Mouse (Mus musculus): ENCODE data around the gene Lima1. TPM values are rescaled to one million over a fixed set of nuclear protein-coding genes. Genes with fewer than 3 reads are reported as not detected.

Gene Lima1
- total RNA-seq, 1 experiment from 2014 or later: 2.2 TPM

DNA sequence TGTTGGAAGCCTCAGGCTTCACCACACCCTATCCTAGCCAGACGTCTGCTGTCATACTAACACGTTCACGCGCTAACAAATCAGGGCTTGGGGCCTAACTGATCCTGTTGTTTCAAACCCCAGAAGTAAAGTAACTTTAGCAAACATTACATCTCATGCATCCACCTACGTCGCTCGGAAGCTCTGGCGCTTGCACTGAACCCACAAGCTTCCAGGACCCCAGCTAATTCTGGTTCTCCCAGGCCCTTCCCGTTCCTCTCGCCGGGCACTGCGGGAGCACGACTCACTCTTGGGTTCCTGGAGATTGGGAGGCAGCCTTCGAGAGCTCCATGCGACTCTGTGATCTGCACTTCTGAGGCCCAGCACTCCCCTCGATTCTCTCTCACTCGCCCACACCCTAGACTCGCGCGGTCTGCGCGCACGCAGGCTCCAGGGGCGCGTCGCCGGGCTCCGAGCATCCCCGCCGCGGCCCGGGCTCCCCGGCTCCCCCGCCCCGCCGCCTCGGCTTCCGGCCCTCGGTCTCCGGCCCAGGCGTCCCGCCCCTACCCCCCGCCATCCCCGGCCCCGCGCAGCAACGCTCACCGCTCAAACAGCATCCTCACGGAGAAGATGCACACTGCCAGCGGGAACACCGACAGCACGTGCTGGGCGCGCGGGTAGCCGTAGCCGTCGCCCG is 103.5 kb downstream of the Lima1 start:
- ATAC-seq (replicated peaks; ENCODE audit: low read depth, poor library complexity, severe bottlenecking): peak; percentile 16; the same call in 1 of the 2 replicates

- no peak for ATAC-seq (replicated peaks; ENCODE audit: low read depth, poor library complexity, severe bottlenecking)
Observed at GRCm38 (mm10) chr15:99771004-99771500, 104.2 kb downstream of the Lima1 start.

DNA sequence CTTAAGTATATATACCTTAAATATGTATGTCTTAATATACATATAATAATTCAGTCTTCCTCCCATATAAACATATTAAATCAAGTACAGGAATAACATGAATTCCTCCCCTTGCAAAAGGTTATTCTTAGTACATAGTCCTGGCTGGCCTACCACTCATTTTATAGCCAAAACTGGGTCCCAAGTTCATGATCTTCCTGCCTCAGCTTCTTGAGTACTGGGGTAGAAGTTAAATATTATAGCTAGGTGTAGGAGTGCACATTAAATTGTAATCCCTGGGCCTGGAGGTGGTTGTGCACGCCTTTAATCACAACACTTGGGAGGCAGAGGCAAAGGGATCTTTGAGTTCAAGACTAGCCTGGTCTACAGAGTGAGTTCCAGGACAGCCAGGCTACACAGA is 106.5 kb downstream of the Lima1 start:
- no peak for ATAC-seq (replicated peaks; ENCODE audit: low read depth, poor library complexity, severe bottlenecking)

DNA sequence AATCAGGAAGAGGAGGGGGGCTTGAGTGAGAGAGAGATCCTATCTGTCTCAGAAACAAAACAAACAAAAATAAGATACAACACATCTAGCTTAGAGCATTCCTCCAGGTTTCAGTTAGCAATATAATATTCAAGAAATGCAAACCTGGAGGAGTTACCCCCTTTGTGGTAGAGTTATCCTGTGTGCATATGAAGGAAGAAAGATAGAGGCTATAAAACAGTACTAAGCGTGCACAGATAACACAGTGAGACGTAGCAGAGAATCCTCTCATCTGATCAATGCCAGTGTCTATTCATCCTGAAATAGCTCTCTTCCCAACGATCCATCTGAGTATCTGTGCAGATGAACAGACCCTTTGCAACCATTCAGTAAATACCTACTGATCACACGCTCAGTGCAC is 107.8 kb downstream of the Lima1 start:
- no peak for ATAC-seq (replicated peaks; ENCODE audit: low read depth, poor library complexity, severe bottlenecking)

DNA sequence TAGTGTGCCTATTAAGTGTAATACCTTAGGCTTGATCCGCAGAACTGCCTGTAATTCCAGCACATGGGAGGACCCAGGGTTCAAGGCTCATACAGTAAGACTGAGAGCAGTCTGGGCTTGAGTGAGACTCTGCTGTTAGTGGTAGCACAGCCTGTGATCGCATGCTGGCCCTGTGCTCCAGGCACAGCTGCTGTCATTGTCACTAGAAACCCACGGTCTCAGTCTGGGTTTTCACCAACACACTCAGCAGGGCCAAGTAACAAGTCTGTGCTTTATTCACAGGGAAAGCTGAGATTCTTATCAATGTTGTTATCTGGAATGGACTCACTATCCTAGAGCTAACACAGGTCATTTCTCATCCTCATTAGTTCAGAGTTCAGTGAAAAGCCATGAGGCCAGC is 121.1 kb downstream of the Lima1 start:
- no peak for ATAC-seq (replicated peaks; ENCODE audit: low read depth, poor library complexity, severe bottlenecking)

- ATAC-seq (replicated peaks; ENCODE audit: low read depth, poor library complexity, severe bottlenecking): no peak
Observed at GRCm38 (mm10) chr15:99740229-99740628, 135.0 kb downstream of the Lima1 start.

DNA sequence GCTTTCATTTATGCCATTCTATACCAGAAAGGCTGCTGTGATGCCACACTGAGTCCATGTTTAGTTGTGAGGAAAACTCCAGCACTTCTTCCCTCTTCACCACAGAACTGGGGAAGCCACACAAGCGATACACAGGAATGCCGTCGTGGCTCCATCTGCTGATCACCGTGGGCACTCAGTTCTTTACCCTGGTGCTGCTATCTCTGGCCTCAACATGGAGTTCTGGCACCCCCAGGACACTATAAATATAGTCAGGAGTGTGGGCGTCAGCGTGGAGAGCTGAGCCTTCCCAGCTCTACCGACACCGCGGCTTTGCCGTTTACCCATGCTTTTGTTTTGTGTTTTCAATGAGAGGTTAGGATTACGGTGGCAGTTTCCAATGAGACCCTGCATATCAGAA is 138.6 kb downstream of the Lima1 start:
- ATAC-seq (replicated peaks; ENCODE audit: low read depth, poor library complexity, severe bottlenecking): no peak

GRCm38 (mm10) chr15:99735631-99736030 is 139.6 kb downstream of the Lima1 start:
- ATAC-seq (replicated peaks; ENCODE audit: low read depth, poor library complexity, severe bottlenecking): no peak

DNA sequence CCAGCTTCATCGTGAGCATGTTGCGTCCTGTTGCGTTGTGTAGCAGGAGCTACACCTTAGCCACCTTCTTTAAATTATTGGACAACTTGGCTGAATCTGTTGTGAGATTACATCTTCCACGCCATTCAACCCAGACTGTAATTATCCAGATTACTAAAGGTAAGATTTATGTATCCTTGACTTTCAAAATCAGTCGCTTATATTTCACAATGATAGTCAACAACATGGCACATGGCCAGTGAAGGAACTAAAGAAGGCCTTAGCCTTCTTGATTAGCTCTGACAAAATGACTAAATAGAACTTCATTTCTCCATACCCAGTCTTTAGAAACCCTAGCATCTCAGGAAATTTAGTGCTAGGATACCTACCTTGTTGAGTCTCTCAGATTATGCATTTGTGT is 142.1 kb downstream of the Lima1 start:
- no peak for ATAC-seq (replicated peaks; ENCODE audit: low read depth, poor library complexity, severe bottlenecking)

DNA sequence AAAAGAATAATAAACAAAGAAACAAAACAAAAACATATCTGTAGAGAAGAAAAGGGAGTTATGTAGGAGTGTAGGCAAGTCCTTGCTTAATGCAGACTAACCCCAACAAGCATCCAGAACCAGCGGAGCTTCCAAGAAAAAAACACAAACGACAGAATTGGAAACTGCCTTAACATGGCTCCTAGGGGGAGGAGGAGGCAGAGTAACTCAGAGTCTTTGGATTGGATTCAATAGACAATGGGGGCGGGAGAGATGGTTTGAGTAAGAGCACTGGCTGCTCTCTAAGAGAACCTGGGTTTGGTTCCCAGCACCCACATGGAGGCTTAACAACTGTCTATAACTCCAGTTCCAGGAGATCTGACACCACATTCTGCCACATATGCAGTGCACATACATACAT is 143.6 kb downstream of the Lima1 start:
- no peak for ATAC-seq (replicated peaks; ENCODE audit: low read depth, poor library complexity, severe bottlenecking)

DNA sequence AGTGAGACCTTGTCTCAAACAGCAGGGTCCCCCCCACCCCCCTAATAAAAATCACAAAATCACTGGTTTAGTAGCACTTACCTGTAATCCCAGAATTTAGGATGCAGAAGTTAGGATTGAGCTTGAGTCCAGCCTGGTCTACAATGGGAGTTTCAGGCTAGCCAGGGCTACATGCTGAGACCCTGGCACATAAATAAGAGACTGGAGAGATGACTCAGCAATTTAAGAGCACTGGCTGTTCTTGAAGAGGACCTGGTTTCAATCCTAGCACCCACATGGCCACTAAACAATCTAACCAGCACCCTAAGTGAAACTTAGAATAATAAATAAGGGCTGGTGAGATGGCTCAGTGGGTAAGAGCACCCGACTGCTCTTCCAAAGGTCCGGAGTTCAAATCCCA is 144.1 kb downstream of the Lima1 start:
- ATAC-seq (replicated peaks; ENCODE audit: low read depth, poor library complexity, severe bottlenecking): no peak

GRCm38 (mm10) chr15:99729056-99729783 is 146.0 kb downstream of the Lima1 start:
- no peak for ATAC-seq (replicated peaks; ENCODE audit: low read depth, poor library complexity, severe bottlenecking)

Other genes starting within 250 kb of the Lima1 start
- gene Racgap1, start 223.8 kb downstream of the Lima1 start, total RNA-seq (2017): 60.6 and 78.1 TPM in 2 replicates
- gene Asic1, start 205.1 kb downstream of the Lima1 start, total RNA-seq (2017): not detected in 2 replicates
- gene Smarcd1, start 173.3 kb downstream of the Lima1 start, total RNA-seq (2017): 27.9 and 34.0 TPM in 2 replicates
- gene Gm17349, start 170.0 kb downstream of the Lima1 start, total RNA-seq (2017): not detected in 2 replicates
- 0.46 and 0.82 TPM in 2 replicates for gene Gpd1, start 157.9 kb downstream of the Lima1 start, total RNA-seq (2017)
- gene Cox14, start 149.8 kb downstream of the Lima1 start, total RNA-seq (2017): 31.2 and 49.0 TPM in 2 replicates
- 24.0 and 33.2 TPM in 2 replicates for gene Cers5, start 102.6 kb downstream of the Lima1 start, total RNA-seq (2017)
- gene Fam186a, start 91.6 kb upstream of the Lima1 start, total RNA-seq (2017): not detected in 2 replicates
- gene Larp4, start 94.6 kb upstream of the Lima1 start, total RNA-seq (2017): 99.0 and 109 TPM in 2 replicates
- 14.9 and 15.4 TPM in 2 replicates for gene Dip2b, start 163.2 kb upstream of the Lima1 start, total RNA-seq (2017)

All from common myeloid progenitor, adult 5-6 weeks (primary cell).